Mouse (Mus musculus) spleen, postnatal 4 days (tissue): ENCODE measurements around the gene Celsr1.

Source experiments
- DNase-seq, 2 experiments: peaks; one replicate each; pipeline ENCODE4 v3.0.0; 2022; ENCODE audit warnings: low spot score in 2 of 2

Celsr1 gene

GRCm38 (mm10) chr15:86033191-86033841 is at the start of gene Celsr1:
Gene Celsr1 (minus strand): TSS chr15:86033777.
- no peak for DNase-seq

- no peak for DNase-seq
Measured at GRCm38 (mm10) chr15:86083261-86083741, 49.7 kb upstream of the Celsr1 start.

- DNase-seq, result no peak
Measured at GRCm38 (mm10) chr15:86082551-86082961, 49.0 kb upstream of the Celsr1 start.

- DNase-seq, result no peak
Measured at GRCm38 (mm10) chr15:86081654-86082053, 48.1 kb upstream of the Celsr1 start.

- no peak for DNase-seq
Measured at GRCm38 (mm10) chr15:86080408-86080807, 46.8 kb upstream of the Celsr1 start.

GRCm38 (mm10) chr15:86079876-86080275 is 46.3 kb upstream of the Celsr1 start:
- no peak for DNase-seq

- no peak for DNase-seq
Measured at GRCm38 (mm10) chr15:86079467-86079866, 45.9 kb upstream of the Celsr1 start.

- DNase-seq, result no peak
Measured at GRCm38 (mm10) chr15:86078481-86079216, 45.1 kb upstream of the Celsr1 start.

- DNase-seq, result no peak
Measured at GRCm38 (mm10) chr15:86077934-86078333, 44.4 kb upstream of the Celsr1 start.

GRCm38 (mm10) chr15:86076378-86076777 is 42.8 kb upstream of the Celsr1 start:
- DNase-seq, result no peak

GRCm38 (mm10) chr15:86076048-86076315 is 42.4 kb upstream of the Celsr1 start:
- DNase-seq, result no peak

GRCm38 (mm10) chr15:86075305-86076047 is 41.9 kb upstream of the Celsr1 start:
- DNase-seq, result no peak

- no peak for DNase-seq
Measured at GRCm38 (mm10) chr15:86074171-86074937, 40.8 kb upstream of the Celsr1 start.

GRCm38 (mm10) chr15:86071166-86071565 is 37.6 kb upstream of the Celsr1 start:
- DNase-seq, result no peak

GRCm38 (mm10) chr15:86070368-86070767 is 36.8 kb upstream of the Celsr1 start:
- no peak for DNase-seq

- peak in 1 of 2 experiments; percentile 55 for DNase-seq
Measured at GRCm38 (mm10) chr15:86069011-86069791, 35.6 kb upstream of the Celsr1 start.

GRCm38 (mm10) chr15:86067941-86068495 is 34.4 kb upstream of the Celsr1 start:
- DNase-seq, result no peak

GRCm38 (mm10) chr15:86067581-86067910 is 34.0 kb upstream of the Celsr1 start:
- DNase-seq, result peak in 1 of 2 experiments; percentile 58

- DNase-seq, result no peak
Measured at GRCm38 (mm10) chr15:86066836-86067580, 33.4 kb upstream of the Celsr1 start.

GRCm38 (mm10) chr15:86065367-86065766 is 31.8 kb upstream of the Celsr1 start:
- DNase-seq, result no peak
